Mouse (Mus musculus) embryonic stem cell, embryonic (primary cell): ENCODE measurements around the gene Elp4.

Experiments used
- CTCF ChIA-PET, 4 experiments: fragments of 300-600 bp in 2 of 4; fragments of 350-600 bp in 2 of 4; sonication (Branson Sonifier 250); formaldehyde crosslinking; loops; one replicate each; lab custom pipeline; 2022; ENCODE audit warnings: inconsistent platforms in 2 of 4; lab: Charles Lee
- POLR2A ChIA-PET, 4 experiments: fragments of 300-600 bp in 2 of 4; fragments of 350-600 bp in 2 of 4; sonication (Branson Sonifier 250); formaldehyde crosslinking; loops; one replicate each; lab custom pipeline; 2022; ENCODE audit warnings: antibody characterized with exemption in 4 of 4, inconsistent platforms in 1 of 4; lab: Charles Lee

Gene Elp4

DNA sequence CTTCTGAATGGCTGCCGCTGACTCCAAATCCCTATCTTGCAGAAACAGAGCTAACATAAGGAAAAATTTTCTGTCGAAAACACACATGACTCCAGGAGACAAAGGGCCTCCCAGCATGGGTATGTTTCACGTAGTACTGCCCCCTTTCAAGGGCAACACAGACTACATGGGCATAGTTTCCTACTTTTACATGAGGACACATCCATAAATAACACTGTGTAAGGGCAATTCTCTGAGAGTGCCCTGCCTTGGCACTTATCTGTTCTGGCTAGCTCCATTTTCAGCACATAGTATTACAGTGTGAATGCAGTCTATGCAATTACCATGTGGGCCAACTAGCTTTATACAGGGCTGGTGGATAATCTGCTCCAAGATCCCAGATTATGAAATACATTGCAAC lies 89.2 kb downstream of the Elp4 start:
- POLR2A ChIA-PET, result interaction anchor here in 1 of 4 experiments (1.3 kb wide), 1 partner anchor 13 kb away, joined by 3 read pairs; no protein-coding TSS in a partner anchor

DNA sequence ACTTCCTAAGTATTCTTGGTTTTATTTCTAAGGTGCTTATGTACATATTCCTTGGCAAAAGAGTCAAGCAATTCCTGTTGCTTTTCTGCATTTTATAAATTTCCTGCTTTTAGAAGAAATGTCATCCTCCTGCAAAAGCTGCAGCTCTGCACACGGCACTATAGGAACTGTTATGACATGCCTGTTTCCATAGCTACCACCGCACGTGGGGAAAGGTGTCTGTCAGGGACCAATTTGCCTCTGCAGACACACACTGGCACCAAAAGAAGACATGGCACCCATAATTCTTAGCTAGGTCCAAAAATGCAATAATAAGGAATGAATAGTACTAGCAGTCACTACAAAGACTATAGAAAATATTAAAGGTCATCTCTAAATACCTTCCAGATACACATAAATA lies 91.3 kb downstream of the Elp4 start:
- POLR2A ChIA-PET, result no interaction called here
- CTCF ChIA-PET, result no interaction called here

More for the DNA sequence above, 89.2 kb downstream of the Elp4 start:
- CTCF ChIA-PET, result no interaction called here

GRCm38 (mm10) chr2:105810286-105810685 lies 94.1 kb downstream of the Elp4 start:
- ChIA-PET POLR2A (no interaction called here), CTCF (interaction anchor here in 1 of 4 experiments (0.6 kb wide), 2 partner anchors 18 to 167 kb away, joined by 3 to 4 read pairs; no protein-coding TSS in a partner anchor)

- ChIA-PET CTCF (no interaction called here), POLR2A (no interaction called here)
Observed at GRCm38 (mm10) chr2:105806571-105806970, 97.8 kb downstream of the Elp4 start.

DNA sequence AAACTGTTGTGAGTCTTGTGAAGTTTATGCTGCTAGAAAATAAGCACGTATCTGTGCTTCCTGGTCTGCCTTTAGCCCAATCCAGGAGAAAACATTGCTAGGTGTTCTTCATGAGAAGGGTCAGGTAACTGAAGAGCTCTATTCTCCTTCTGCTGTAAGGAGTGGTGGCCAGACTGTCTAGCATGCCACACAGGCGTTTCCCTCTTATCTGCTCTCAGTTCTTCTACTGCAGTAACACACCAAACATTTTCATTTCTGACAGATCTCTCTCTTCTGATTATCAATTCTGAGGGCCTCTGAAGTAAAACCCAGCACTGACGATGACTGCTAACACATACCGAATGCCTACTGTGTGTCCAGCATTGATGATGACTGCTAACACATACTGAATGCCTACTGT lies 98.3 kb downstream of the Elp4 start:
- ChIA-PET CTCF (no interaction called here), POLR2A (interaction anchor here in 1 of 4 experiments (0.7 kb wide), 1 partner anchor 32 kb away, joined by 3 read pairs; no protein-coding TSS in a partner anchor)

GRCm38 (mm10) chr2:105805210-105805609 lies 99.2 kb downstream of the Elp4 start:
- ChIA-PET POLR2A (no interaction called here), CTCF (no interaction called here)

GRCm38 (mm10) chr2:105804506-105804905 lies 99.9 kb downstream of the Elp4 start:
- ChIA-PET POLR2A (no interaction called here), CTCF (interaction anchor here in 1 of 4 experiments (0.5 kb wide), 1 partner anchor 103 kb away, joined by 3 read pairs; no protein-coding TSS in a partner anchor)

DNA sequence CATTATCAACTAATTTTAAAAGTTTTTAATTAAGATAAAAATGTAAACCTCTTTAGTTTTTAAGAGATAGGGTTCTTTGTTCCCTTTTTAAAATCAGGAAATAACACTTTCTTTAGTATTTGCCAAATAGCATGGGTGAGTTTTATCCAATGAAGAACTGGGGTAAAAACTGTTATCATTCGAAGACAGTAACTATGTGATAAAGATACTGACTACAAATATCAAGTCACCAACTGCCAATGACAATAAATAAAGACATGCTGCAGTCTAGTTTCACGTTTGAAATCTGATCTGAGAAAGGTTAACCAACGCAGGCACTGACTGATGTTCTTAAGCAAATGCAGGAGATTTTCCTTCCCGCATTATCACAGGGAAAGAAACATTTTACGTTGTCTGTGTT lies 100.9 kb downstream of the Elp4 start:
- ChIA-PET POLR2A (no interaction called here), CTCF (no interaction called here)

GRCm38 (mm10) chr2:105802902-105803301 lies 101.5 kb downstream of the Elp4 start:
- ChIA-PET CTCF (no interaction called here), POLR2A (interaction anchor here in 1 of 4 experiments (0.9 kb wide), 1 partner anchor 12 kb away, joined by 3 read pairs; no protein-coding TSS in a partner anchor)

GRCm38 (mm10) chr2:105801536-105801935 lies 102.8 kb downstream of the Elp4 start:
- ChIA-PET POLR2A (no interaction called here), CTCF (interaction anchor here in 2 of 4 experiments (0.6 to 2.2 kb wide), 2 partner anchors 185 to 510 kb away, joined by 3 to 15 read pairs; no protein-coding TSS in a partner anchor)

DNA sequence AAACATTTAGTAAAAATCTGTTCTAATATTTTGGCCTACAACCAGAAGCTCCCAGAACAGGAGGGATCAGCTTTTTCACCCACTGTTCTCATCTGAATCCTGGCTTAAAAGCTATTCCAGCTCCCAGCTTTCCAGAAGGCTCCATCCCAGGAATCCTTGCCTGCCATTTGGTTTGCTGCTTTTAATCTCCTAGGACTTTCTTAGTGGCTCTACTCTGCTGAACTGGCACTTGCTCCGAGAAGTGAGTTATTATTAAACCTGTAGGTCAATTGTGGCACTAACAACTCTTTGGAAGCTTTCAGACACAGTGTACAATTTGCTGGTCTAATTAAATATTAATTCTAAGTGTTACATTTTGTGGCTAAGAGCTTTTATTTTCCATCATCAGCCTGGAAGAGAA lies 103.7 kb downstream of the Elp4 start:
- CTCF ChIA-PET, result interaction anchor here in 3 of 4 experiments (0.6 to 2.2 kb wide), 4 partner anchors 185 to 509 kb away, joined by 3 to 15 read pairs (median 4); no protein-coding TSS in a partner anchor
- POLR2A ChIA-PET, result no interaction called here

DNA sequence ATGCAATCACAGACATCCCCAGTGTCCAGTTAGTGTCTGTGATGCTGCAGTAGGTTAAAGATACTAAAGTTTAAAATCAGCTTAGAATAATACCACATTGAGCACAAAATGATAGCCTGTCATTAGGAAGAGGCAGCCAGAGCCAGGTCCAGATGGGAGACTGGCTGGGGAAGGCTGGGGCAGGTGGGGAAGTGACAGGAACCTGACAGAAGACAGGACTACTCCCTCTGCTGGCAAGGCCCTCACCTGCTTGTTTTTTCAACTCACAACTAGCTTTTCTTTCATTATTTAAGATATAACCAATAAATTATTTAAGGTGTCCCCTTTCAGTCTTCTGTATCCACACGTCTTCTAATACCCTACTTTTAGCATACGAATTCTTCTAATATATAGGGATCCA lies 104.5 kb downstream of the Elp4 start:
- POLR2A ChIA-PET, result interaction anchor here in 1 of 4 experiments (0.5 kb wide), 1 partner anchor 111 kb away, joined by 3 read pairs; no protein-coding TSS in a partner anchor

GRCm38 (mm10) chr2:105797842-105798241 lies 106.5 kb downstream of the Elp4 start:
- ChIA-PET CTCF (no interaction called here), POLR2A (no interaction called here)

More for the DNA sequence above, 104.5 kb downstream of the Elp4 start:
- CTCF ChIA-PET, result interaction anchor here (0.6 to 2.2 kb wide), 13 partner anchors 26 to 332 kb away, joined by 3 to 15 read pairs (median 4); no protein-coding TSS in a partner anchor

GRCm38 (mm10) chr2:105796101-105796500 lies 108.3 kb downstream of the Elp4 start:
- CTCF ChIA-PET, result no interaction called here
- POLR2A ChIA-PET, result no interaction called here

- CTCF ChIA-PET, result interaction anchor here in 1 of 4 experiments (0.5 kb wide), 1 partner anchor 17 kb away, joined by 4 read pairs; no protein-coding TSS in a partner anchor
- POLR2A ChIA-PET, result interaction anchor here in 1 of 4 experiments (0.6 kb wide), 1 partner anchor 18 kb away, joined by 3 read pairs; no protein-coding TSS in a partner anchor
Observed at GRCm38 (mm10) chr2:105792339-105793120, 111.8 kb downstream of the Elp4 start.

- POLR2A ChIA-PET, result no interaction called here
- CTCF ChIA-PET, result interaction anchor here in 1 of 4 experiments (0.6 kb wide), 1 partner anchor 404 kb away, joined by 3 read pairs; no protein-coding TSS in a partner anchor
Observed at GRCm38 (mm10) chr2:105789936-105790335, 114.4 kb downstream of the Elp4 start.

DNA sequence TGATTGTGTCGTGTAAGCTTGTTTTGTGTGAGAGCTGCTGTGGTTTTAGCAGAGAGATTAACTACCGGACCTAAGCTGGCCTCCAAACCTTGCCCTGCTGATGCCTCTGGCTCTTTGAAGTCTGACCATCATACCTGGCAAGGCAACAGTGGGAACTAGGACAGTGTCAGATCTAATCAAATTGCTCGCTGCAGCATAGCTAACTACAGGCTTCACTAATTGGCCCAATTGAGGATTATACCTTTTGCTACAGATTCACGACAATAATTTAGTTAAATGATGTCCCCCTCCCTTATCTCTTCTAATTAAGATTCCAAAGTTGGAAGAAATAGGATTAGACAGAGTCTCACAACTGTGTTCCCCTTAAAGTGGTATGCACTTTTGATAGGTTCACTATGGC lies 116.6 kb downstream of the Elp4 start:
- POLR2A ChIA-PET, result no interaction called here
- CTCF ChIA-PET, result interaction anchor here in 1 of 4 experiments (1.1 kb wide), 1 partner anchor 294 kb away, joined by 3 read pairs; no protein-coding TSS in a partner anchor

GRCm38 (mm10) chr2:105786986-105787385 lies 117.4 kb downstream of the Elp4 start:
- ChIA-PET CTCF (interaction anchor here in 1 of 4 experiments (1.1 kb wide), 1 partner anchor 295 kb away, joined by 3 read pairs; no protein-coding TSS in a partner anchor), POLR2A (no interaction called here)

DNA sequence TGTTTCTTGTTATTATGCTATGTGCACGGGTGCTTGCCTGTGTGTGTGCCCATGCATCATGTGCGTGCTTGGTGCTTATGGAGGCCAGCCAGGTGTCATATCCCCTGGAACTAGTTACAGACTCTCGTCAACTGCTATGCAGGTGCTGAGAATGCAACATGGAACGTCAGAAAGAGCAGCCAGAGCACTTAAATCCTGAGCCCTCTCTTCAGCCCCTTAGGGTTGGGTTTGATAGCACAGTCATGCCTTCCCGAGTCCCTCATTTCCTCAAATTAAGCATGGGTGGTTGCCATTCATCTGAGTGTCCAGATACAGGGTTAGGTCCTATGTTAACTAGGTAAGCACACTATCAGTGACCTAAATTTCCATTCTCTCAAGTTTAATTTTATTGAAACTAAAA lies 121.5 kb downstream of the Elp4 start:
- ChIA-PET POLR2A (no interaction called here), CTCF (no interaction called here)

DNA sequence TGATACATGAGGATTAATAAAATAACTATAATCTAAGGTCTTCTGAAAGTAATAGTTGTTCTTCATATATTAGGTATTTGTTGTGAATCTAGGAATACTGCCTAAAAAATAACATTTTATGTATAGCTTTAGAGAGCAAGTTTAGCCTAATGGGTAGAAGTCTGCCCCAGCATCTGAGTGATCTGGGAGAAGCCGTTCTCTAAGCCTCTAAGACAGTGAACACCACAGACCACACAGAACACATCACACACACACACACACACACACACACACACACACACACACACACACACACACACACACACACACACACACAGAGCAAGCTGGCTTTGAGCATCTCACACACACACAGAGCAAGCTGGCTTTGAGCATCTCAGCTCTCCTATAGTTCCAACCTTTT lies 123.6 kb downstream of the Elp4 start:
- CTCF ChIA-PET, result no interaction called here
- POLR2A ChIA-PET, result no interaction called here
